Mouse (Mus musculus) neutrophil, adult 5-6 weeks (primary cell): ENCODE measurements around the gene Zpbp2. TPM values are rescaled to one million over a fixed set of nuclear protein-coding genes. Genes with fewer than 3 reads are reported as not detected.

ENCODE experiments used
- total RNA-seq: library from RNA; stranded (forward); fragments of 200-1000 nt; gene quantifications from 2 replicates; pipeline ENCODE4 v1.2.3, GENCODE M21; 2017

Gene Zpbp2
- total RNA-seq, 1 experiment from 2014 or later, result 2.4 TPM

Other genes starting within 250 kb of the Zpbp2 start
- not detected in 2 replicates for gene Neurod2, start 221.4 kb upstream of the Zpbp2 start, total RNA-seq
- not detected in 2 replicates for gene Ppp1r1b, start 202.7 kb upstream of the Zpbp2 start, total RNA-seq
- 36.2 and 47.1 TPM in 2 replicates for gene Stard3, start 192.7 kb upstream of the Zpbp2 start, total RNA-seq
- not detected in 2 replicates for gene Tcap, start 167.3 kb upstream of the Zpbp2 start, total RNA-seq
- not detected in 2 replicates for gene Pnmt, start 164.6 kb upstream of the Zpbp2 start, total RNA-seq
- 1.6 and 3.1 TPM in 2 replicates for gene Pgap3, start 150.6 kb upstream of the Zpbp2 start, total RNA-seq
- 0.23 TPM in 1 of 2 replicates, not detected in the other for gene Erbb2, start 138.6 kb upstream of the Zpbp2 start, total RNA-seq
- gene Mien1, start 112.1 kb upstream of the Zpbp2 start, total RNA-seq, result 30.1 and 37.2 TPM in 2 replicates
- 0.98 and 1.7 TPM in 2 replicates for gene Grb7, start 104.7 kb upstream of the Zpbp2 start, total RNA-seq
- gene Ikzf3, start 5.1 kb upstream of the Zpbp2 start, total RNA-seq, result 315 and 346 TPM in 2 replicates
- gene Ormdl3, start 36.3 kb downstream of the Zpbp2 start, total RNA-seq, result 18.6 and 23.8 TPM in 2 replicates
- not detected in 2 replicates for gene Lrrc3c, start 47.2 kb downstream of the Zpbp2 start, total RNA-seq
- gene Gm12355, start 74.6 kb downstream of the Zpbp2 start, total RNA-seq, result not detected in 2 replicates
- gene Gsdma3, start 75.3 kb downstream of the Zpbp2 start, total RNA-seq, result not detected in 2 replicates
- not detected in 2 replicates for gene Gsdma2, start 95.7 kb downstream of the Zpbp2 start, total RNA-seq
- gene Gsdma, start 113.3 kb downstream of the Zpbp2 start, total RNA-seq, result not detected in 2 replicates
- gene Psmd3, start 131.5 kb downstream of the Zpbp2 start, total RNA-seq, result 33.2 and 37.8 TPM in 2 replicates
- gene Csf3, start 150.2 kb downstream of the Zpbp2 start, total RNA-seq, result not detected in 2 replicates
- 14.9 and 21.3 TPM in 2 replicates for gene Med24, start 178.3 kb downstream of the Zpbp2 start, total RNA-seq
- gene Thra, start 189.5 kb downstream of the Zpbp2 start, total RNA-seq, result 7.9 and 8.7 TPM in 2 replicates
- 0.47 and 1.8 TPM in 2 replicates for gene Nr1d1, start 224.2 kb downstream of the Zpbp2 start, total RNA-seq
- gene Msl1, start 244.4 kb downstream of the Zpbp2 start, total RNA-seq, result 191 TPM in 2 replicates